Mouse (Mus musculus) adrenal gland, postnatal 0 days (tissue): ENCODE data around the gene Hist1h2ap. TPM values are rescaled to one million over a fixed set of nuclear protein-coding genes. Genes with fewer than 3 reads are reported as not detected.

Experiments
- microRNA-seq: library from miRNA; unstranded; fragments of <30 nt; microRNA quantifications from one replicate; pipeline ENCODE4, GENCODE M21; 2016; ENCODE audit warnings: borderline replicate concordance; ENCODE audit not compliant: insufficient number of aligned reads
- polyA plus RNA-seq: library from polyadenylated mRNA; unstranded; fragments of >200 nt; fragmentation: Nextera tagmentation; extraction: Ambion mirVana; gene quantifications from 2 replicates; pipeline ENCODE4 v1.2.1, GENCODE M21; 2015

Gene Hist1h2ap
- 2,226 and 3,319 TPM in 2 replicates for polyA plus RNA-seq

DNA sequence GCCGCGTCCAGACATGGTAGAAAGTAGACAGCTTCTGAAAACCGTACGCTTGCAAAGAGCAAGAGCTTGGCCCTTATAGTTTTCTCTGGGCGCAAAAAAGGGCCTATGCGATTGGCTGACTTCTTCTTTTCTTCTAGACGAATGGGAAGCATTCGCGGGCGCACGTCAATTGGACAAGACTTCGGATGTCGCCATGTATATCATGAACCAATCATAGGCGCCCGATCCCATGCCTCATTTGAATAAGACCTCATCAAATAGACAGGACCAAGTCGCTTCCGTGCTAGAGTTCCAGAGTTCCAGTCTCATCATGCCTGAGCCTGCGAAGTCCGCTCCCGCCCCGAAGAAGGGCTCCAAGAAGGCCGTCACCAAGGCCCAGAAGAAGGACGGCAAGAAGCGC is at the start of gene Hist1h2ap, which contains the start of gene Hist1h2br:
Gene Hist1h2ap (minus strand): TSS at position 47 of the 400 bp plus-strand sequence.
Gene Hist1h2br (plus strand): TSS at position 283 of the 400 bp plus-strand sequence.

DNA sequence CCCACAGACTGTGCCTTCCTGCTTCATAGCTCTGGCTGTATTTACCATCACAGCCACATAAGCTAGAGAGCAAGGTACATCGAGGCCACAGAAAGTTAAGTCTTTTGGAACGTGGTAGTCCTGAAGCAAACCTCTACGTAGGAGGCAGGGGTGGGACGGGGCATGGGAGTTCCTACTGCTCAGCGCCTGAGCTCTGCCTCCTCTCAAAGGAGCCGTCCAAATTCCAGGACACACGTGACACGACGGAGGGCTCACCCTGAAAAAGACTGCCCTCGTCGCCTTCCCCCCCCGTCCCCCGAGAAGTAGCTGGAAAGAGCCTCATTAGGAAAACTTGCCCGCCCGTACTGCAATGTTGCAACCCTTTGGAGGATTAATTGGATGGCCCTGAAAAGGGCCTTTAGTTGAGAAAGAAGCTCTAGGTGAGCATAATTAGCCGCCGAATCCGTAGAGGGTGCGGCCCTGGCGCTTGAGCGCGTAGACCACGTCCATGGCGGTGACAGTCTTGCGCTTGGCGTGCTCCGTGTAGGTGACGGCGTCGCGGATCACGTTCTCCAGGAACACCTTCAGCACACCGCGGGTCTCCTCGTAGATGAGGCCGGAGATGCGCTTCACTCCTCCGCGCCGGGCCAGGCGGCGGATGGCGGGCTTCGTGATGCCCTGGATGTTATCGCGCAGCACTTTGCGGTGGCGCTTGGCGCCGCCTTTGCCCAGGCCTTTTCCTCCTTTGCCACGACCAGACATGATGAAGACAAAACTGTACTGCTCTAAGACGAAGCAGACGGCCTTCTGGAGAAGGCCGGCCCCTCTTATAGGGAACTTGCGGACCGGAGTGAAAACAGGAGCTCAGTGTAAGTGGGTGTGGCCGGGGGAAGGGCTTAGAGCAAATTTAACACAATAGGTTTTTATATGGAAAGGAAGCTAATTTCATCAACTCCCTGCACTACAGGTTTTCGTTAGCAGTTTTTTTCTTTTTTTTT is 1.6 kb downstream of the Hist1h2ap start, which contains the start of gene Hist1h4n:
Gene Hist1h4n (minus strand): TSS at position 779 of the 977 bp plus-strand sequence.

GRCm38 (mm10) chr13:21811539-21811938 is 21.8 kb downstream of the Hist1h2ap start, which contains the start of gene Hist1h4m:
Gene Hist1h4m, plus strand, starts transcription at chr13:21811746.

DNA sequence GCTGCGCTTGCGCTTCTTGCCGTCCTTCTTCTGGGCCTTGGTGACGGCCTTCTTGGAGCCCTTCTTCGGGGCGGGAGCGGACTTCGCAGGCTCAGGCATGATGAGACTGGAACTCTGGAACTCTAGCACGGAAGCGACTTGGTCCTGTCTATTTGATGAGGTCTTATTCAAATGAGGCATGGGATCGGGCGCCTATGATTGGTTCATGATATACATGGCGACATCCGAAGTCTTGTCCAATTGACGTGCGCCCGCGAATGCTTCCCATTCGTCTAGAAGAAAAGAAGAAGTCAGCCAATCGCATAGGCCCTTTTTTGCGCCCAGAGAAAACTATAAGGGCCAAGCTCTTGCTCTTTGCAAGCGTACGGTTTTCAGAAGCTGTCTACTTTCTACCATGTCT is 23.2 kb downstream of the Hist1h2ap start, which contains the start of the genes Hist1h2bq and Hist1h2ao:
Gene Hist1h2bq (minus strand): TSS at position 125 of the 400 bp plus-strand sequence.
Gene Hist1h2ao (plus strand): TSS at position 393 of the 400 bp plus-strand sequence.

GRCm38 (mm10) chr13:21786899-21787629 is 46.2 kb downstream of the Hist1h2ap start, which contains the start of the genes Hist1h2an and Hist1h2bp:
Gene Hist1h2an, minus strand, starts transcription at chr13:21787218.
Gene Hist1h2bp, plus strand, starts transcription at chr13:21787461.

GRCm38 (mm10) chr13:21783255-21783617 is 50.1 kb downstream of the Hist1h2ap start, which contains the start of gene Hist1h3i:
Gene Hist1h3i, minus strand, starts transcription at chr13:21783370.

Small RNA genes lying within 50 kb of the gene (microRNA-seq; reads per million reads assigned to microRNA genes)
- not detected for gene Gm19658
- not detected for gene Gm44346
- not detected for gene Gm44466

Other genes with a start within 250 kb of the Hist1h2ap start
- gene Olfr1362, start 219.5 kb downstream of the Hist1h2ap start, polyA plus RNA-seq = not detected in 2 replicates
- not detected in 2 replicates for gene Olfr11, start 191.0 kb downstream of the Hist1h2ap start, polyA plus RNA-seq
- gene Olfr1361, start 170.1 kb downstream of the Hist1h2ap start, polyA plus RNA-seq = not detected in 2 replicates
- not detected in 2 replicates for gene Olfr1360, start 156.1 kb downstream of the Hist1h2ap start, polyA plus RNA-seq
- gene Olfr1359, start 135.4 kb downstream of the Hist1h2ap start, polyA plus RNA-seq = not detected in 2 replicates
- 1.4 TPM in 1 of 2 replicates, not detected in the other for gene Hist1h2bl, start 117.4 kb downstream of the Hist1h2ap start, polyA plus RNA-seq
- gene Hist1h2ai, start 117.1 kb downstream of the Hist1h2ap start, polyA plus RNA-seq = 6.6 and 14.9 TPM in 2 replicates
- 0.38 and 2.1 TPM in 2 replicates for gene Hist1h3h, start 115.8 kb downstream of the Hist1h2ap start, polyA plus RNA-seq
- 1.1 and 1.3 TPM in 2 replicates for gene Hist1h2bm, start 111.5 kb downstream of the Hist1h2ap start, polyA plus RNA-seq
- 0.39 and 0.77 TPM in 2 replicates for gene Hist1h4j, start 98.4 kb downstream of the Hist1h2ap start, polyA plus RNA-seq
- 2.2 and 2.5 TPM in 2 replicates for gene Hist1h4k, start 83.0 kb downstream of the Hist1h2ap start, polyA plus RNA-seq
- 6.3 and 6.9 TPM in 2 replicates for gene Hist1h2ak, start 79.7 kb downstream of the Hist1h2ap start, polyA plus RNA-seq
- gene Hist1h2bn, start 79.4 kb downstream of the Hist1h2ap start, polyA plus RNA-seq = 0.83 and 1.5 TPM in 2 replicates
- gene Hist1h1b, start 52.9 kb downstream of the Hist1h2ap start, polyA plus RNA-seq = 9.0 and 13.0 TPM in 2 replicates
- 55.7 and 74.2 TPM in 2 replicates for gene Hist1h3i, start 50.1 kb downstream of the Hist1h2ap start, polyA plus RNA-seq
- 7.6 and 8.2 TPM in 2 replicates for gene Hist1h2an, start 46.3 kb downstream of the Hist1h2ap start, polyA plus RNA-seq
- 1.4 and 1.8 TPM in 2 replicates for gene Hist1h2bp, start 46.0 kb downstream of the Hist1h2ap start, polyA plus RNA-seq
- 1.4 and 6.7 TPM in 2 replicates for gene Hist1h2bq, start 23.3 kb downstream of the Hist1h2ap start, polyA plus RNA-seq
- 2.0 TPM in 1 of 2 replicates, not detected in the other for gene Hist1h2ao, start 23.0 kb downstream of the Hist1h2ap start, polyA plus RNA-seq
- not detected in 2 replicates for gene Hist1h4m, start 21.8 kb downstream of the Hist1h2ap start, polyA plus RNA-seq
- gene Hist1h4n, start 1.3 kb downstream of the Hist1h2ap start, polyA plus RNA-seq = 5.7 and 5.9 TPM in 2 replicates
- gene Hist1h2br, start 236 bp upstream of the Hist1h2ap start, polyA plus RNA-seq = 1.6 and 7.1 TPM in 2 replicates
- 3.3 and 5.1 TPM in 2 replicates for gene Zfp184, start 111.6 kb upstream of the Hist1h2ap start, polyA plus RNA-seq
- not detected in 2 replicates for gene Pom121l2, start 147.7 kb upstream of the Hist1h2ap start, polyA plus RNA-seq
- gene Prss16, start 176.2 kb upstream of the Hist1h2ap start, polyA plus RNA-seq = 0.69 and 0.87 TPM in 2 replicates
- gene Hist1h2ah, start 202.1 kb upstream of the Hist1h2ap start, polyA plus RNA-seq = 4.4 TPM in 1 of 2 replicates, not detected in the other
- 2.2 TPM in 2 replicates for gene Hist1h2bk, start 202.4 kb upstream of the Hist1h2ap start, polyA plus RNA-seq
- gene Hist1h4i, start 207.9 kb upstream of the Hist1h2ap start, polyA plus RNA-seq = 13.6 and 16.5 TPM in 2 replicates
- 8.9 and 16.4 TPM in 2 replicates for gene Hist1h2ag, start 209.4 kb upstream of the Hist1h2ap start, polyA plus RNA-seq
- gene Hist1h2bj, start 209.7 kb upstream of the Hist1h2ap start, polyA plus RNA-seq = 2.6 and 4.8 TPM in 2 replicates